Mouse (Mus musculus) urinary bladder, postnatal 4 days (tissue): ENCODE results near the gene Akap2.

Source experiments
- DNase-seq, 2 experiments: peaks; one replicate each; pipeline ENCODE4 v3.0.0; 2021 to 2022; ENCODE audit warnings: low spot score in 2 of 2

The Akap2 gene

GRCm38 (mm10) chr4:57701576-57701975, 15.9 kb upstream of the Akap2 start:
- no peak for DNase-seq

GRCm38 (mm10) chr4:57703574-57704470, 13.6 kb upstream of the Akap2 start:
- no peak for DNase-seq

- no peak for DNase-seq
Measured at GRCm38 (mm10) chr4:57704575-57704974, 12.9 kb upstream of the Akap2 start.

- DNase-seq, result no peak
Measured at GRCm38 (mm10) chr4:57715849-57716248, 1.6 kb upstream of the Akap2 start.

- DNase-seq, result no peak
Measured at GRCm38 (mm10) chr4:57716735-57717134, 722 bp upstream of the Akap2 start.

- no peak for DNase-seq
Measured at GRCm38 (mm10) chr4:57719370-57719769, 1.9 kb downstream of the Akap2 start.

GRCm38 (mm10) chr4:57720869-57721361, 3.5 kb downstream of the Akap2 start:
- no peak for DNase-seq

GRCm38 (mm10) chr4:57722296-57722695, 4.8 kb downstream of the Akap2 start:
- DNase-seq, result no peak

GRCm38 (mm10) chr4:57723659-57724058, 6.2 kb downstream of the Akap2 start:
- no peak for DNase-seq

GRCm38 (mm10) chr4:57725569-57725968, 8.1 kb downstream of the Akap2 start:
- no peak for DNase-seq

GRCm38 (mm10) chr4:57728611-57729183, 11.2 kb downstream of the Akap2 start:
- no peak for DNase-seq

- no peak for DNase-seq
Measured at GRCm38 (mm10) chr4:57730047-57730446, 12.6 kb downstream of the Akap2 start.

- DNase-seq, result no peak
Measured at GRCm38 (mm10) chr4:57730801-57731598, 13.5 kb downstream of the Akap2 start.

GRCm38 (mm10) chr4:57732351-57732750, 14.9 kb downstream of the Akap2 start:
- no peak for DNase-seq

GRCm38 (mm10) chr4:57733445-57733844, 16.0 kb downstream of the Akap2 start:
- DNase-seq, result no peak

GRCm38 (mm10) chr4:57735426-57735825, 18.0 kb downstream of the Akap2 start:
- no peak for DNase-seq

- DNase-seq, result no peak
Measured at GRCm38 (mm10) chr4:57738856-57739552, 21.5 kb downstream of the Akap2 start.

- no peak for DNase-seq
Measured at GRCm38 (mm10) chr4:57743325-57743929, 26.0 kb downstream of the Akap2 start.

- no peak for DNase-seq
Measured at GRCm38 (mm10) chr4:57750651-57751050, 33.2 kb downstream of the Akap2 start.

GRCm38 (mm10) chr4:57751054-57751453, 33.6 kb downstream of the Akap2 start:
- DNase-seq, result no peak

GRCm38 (mm10) chr4:57751566-57751965, 34.1 kb downstream of the Akap2 start:
- DNase-seq, result no peak
